Mouse (Mus musculus) MEL-GATA-1-ER (cell line): Measurements from ENCODE around the gene Dync1i1.

Source experiments
- DNase-seq: peaks from one replicate; pipeline ENCODE4 v3.0.0-alpha.2; 2012; ENCODE audit warnings: low read depth; ENCODE audit errors: extremely low read depth

The Dync1i1 gene

GRCm38 (mm10) chr6:5770283-5770682 lies 44.8 kb downstream of the Dync1i1 start:
- DNase-seq, result no peak

GRCm38 (mm10) chr6:5775461-5775860 lies 50.0 kb downstream of the Dync1i1 start:
- no peak for DNase-seq

GRCm38 (mm10) chr6:5781752-5782151 lies 56.3 kb downstream of the Dync1i1 start:
- no peak for DNase-seq

- no peak for DNase-seq
These were observed 58.4 kb downstream of the Dync1i1 start for GRCm38 (mm10) chr6:5783830-5784229.

GRCm38 (mm10) chr6:5790607-5791006 lies 65.2 kb downstream of the Dync1i1 start:
- DNase-seq, result no peak

- no peak for DNase-seq
These were observed 68.8 kb downstream of the Dync1i1 start for GRCm38 (mm10) chr6:5794106-5794753.

- DNase-seq, result no peak
These were observed 69.9 kb downstream of the Dync1i1 start for GRCm38 (mm10) chr6:5795314-5795713.

- DNase-seq, result peak; percentile 5
These were observed 76.8 kb downstream of the Dync1i1 start for GRCm38 (mm10) chr6:5802124-5802839.

GRCm38 (mm10) chr6:5802840-5803491 lies 77.5 kb downstream of the Dync1i1 start:
- no peak for DNase-seq

- DNase-seq, result no peak
These were observed 82.6 kb downstream of the Dync1i1 start for GRCm38 (mm10) chr6:5808008-5808421.

- no peak for DNase-seq
These were observed 86.6 kb downstream of the Dync1i1 start for GRCm38 (mm10) chr6:5812076-5812475.

- no peak for DNase-seq
These were observed 94.2 kb downstream of the Dync1i1 start for GRCm38 (mm10) chr6:5819674-5820073.

- no peak for DNase-seq
These were observed 100.0 kb downstream of the Dync1i1 start for GRCm38 (mm10) chr6:5825461-5825860.

GRCm38 (mm10) chr6:5827064-5827463 lies 101.6 kb downstream of the Dync1i1 start:
- DNase-seq, result no peak

GRCm38 (mm10) chr6:5828409-5828974 lies 103.1 kb downstream of the Dync1i1 start:
- DNase-seq, result no peak

GRCm38 (mm10) chr6:5829148-5829547 lies 103.7 kb downstream of the Dync1i1 start:
- DNase-seq, result no peak

- DNase-seq, result no peak
These were observed 105.3 kb downstream of the Dync1i1 start for GRCm38 (mm10) chr6:5830717-5831116.

GRCm38 (mm10) chr6:5831233-5831632 lies 105.8 kb downstream of the Dync1i1 start:
- DNase-seq, result no peak

- no peak for DNase-seq
These were observed 107.4 kb downstream of the Dync1i1 start for GRCm38 (mm10) chr6:5832838-5833237.

GRCm38 (mm10) chr6:5842466-5842865 lies 117.0 kb downstream of the Dync1i1 start:
- no peak for DNase-seq

GRCm38 (mm10) chr6:5846154-5846553 lies 120.7 kb downstream of the Dync1i1 start:
- no peak for DNase-seq
